Mouse (Mus musculus): ENCODE data around the gene Il3ra. TPM values are rescaled to one million over a fixed set of nuclear protein-coding genes. Genes with fewer than 3 reads are reported as not detected.
A peak's percentile ranks its signal among the peaks of the same experiment; 100 is the strongest.

Gene Il3ra
- total and polyA plus RNA-seq, 2 experiments from 2014 or later, result 1.6 to 7.7 TPM

DNA sequence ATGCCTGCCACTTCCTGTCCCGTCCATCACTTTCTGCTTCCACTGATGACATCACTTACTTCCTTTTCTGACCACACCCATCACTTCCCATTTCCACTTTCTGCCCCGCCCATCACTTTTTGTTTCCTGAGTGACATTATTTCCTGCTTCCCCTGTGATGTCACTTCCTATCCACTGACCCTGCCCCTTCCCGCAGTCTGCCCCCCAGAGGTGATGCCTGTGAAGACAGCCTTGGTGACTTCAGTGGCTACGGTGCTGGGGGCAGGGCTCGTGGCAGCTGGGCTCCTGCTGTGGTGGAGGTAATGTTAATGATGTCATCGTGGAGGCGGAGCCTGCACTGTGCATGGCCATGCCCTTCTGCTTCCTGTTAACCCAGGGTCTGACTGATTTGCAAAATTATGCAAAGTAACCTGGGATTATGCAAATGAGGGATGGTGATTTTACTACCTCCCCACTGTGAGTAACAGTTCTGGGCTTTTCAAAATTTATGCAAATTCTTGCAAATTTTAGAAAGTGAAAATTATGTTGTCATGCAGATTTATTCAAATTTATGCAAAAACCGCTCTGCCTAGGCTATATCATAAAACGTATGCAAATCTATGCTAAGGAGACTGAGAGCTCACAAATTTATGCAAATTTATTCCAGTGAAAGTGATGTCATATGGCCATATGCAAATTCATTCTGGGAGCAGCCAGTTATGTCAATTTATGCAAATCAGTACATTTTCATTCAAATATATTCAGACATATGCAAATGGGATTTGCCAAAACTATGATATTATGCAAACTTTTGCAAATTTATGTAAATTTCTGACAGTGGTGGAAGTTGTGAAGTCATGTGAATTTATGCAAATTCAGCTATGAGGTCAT, 5.9 kb downstream of the Il3ra start:
- peaks cover 11% of the 10 kb centered on the region; the same call in 1 of the 2 replicates for H3K9me3 ChIP-seq (ENCODE audit: low read length)
- H3K27me3 ChIP-seq (ENCODE audit: insufficient read depth, low read length), result no peaks in the 10 kb centered on the region
- 79% methylated on average over 9 of the region's 9 CpGs for WGBS
- no peak overlapping the region for H3K9ac ChIP-seq
- TF ChIP-seq CTCF (IDR thresholded peaks at IDR 0.05; ENCODE audit: low read depth), result peak; percentile 49
- DNase-seq, result peak; percentile 69
- no peak overlapping the region for H3K4me2 ChIP-seq (ENCODE audit: low read depth)
- H3K4me3 ChIP-seq (ENCODE audit: low read depth, low read length), result no peak overlapping the region
- no peak overlapping the region for H3K27ac ChIP-seq (ENCODE audit: low read depth, low read length)
- H3K4me1 ChIP-seq (ENCODE audit: insufficient read depth), result no peaks in the 10 kb centered on the region
- peak; percentile 75 for ATAC-seq
- no peaks in the 10 kb centered on the region for H3K36me3 ChIP-seq (ENCODE audit: insufficient read depth)

DNA sequence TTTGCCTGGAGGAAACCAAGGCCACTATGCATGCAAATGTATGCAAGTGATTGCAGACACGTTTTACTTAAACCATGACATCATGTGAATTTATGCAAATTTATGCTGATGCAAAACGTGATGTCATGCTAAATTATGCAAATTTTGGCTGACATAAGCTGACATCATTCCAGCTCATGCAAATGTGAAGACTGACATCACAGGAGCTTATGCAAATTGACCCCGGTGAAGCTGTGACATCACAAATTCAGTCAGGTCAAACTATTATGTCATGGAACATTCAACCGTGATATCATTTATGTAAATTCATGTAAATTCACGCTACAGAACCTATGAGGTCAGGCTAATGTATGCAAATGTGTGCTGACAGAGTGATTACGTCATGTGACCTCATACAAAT, 6.5 kb downstream of the Il3ra start:
- no peak overlapping the region for H3K4me3 ChIP-seq (ENCODE audit: low read depth, low read length)
- H3K9ac ChIP-seq, result no peak overlapping the region
- no peaks in the 10 kb centered on the region for H3K27me3 ChIP-seq (ENCODE audit: insufficient read depth, low read length)
- peak; percentile 73 for DNase-seq
- ATAC-seq, result no peak; the same call in 1 of the 2 replicates
- no peaks in the 10 kb centered on the region for H3K36me3 ChIP-seq (ENCODE audit: insufficient read depth)
- WGBS, result 62% methylated on average over 6 of the region's 6 CpGs
- no peak overlapping the region for H3K27ac ChIP-seq (ENCODE audit: low read depth, low read length)
- TF ChIP-seq CTCF (IDR thresholded peaks at IDR 0.05; ENCODE audit: low read depth), result no peak
- no peak overlapping the region for H3K4me2 ChIP-seq (ENCODE audit: low read depth)
- peaks cover 11% of the 10 kb centered on the region; the same call in 1 of the 2 replicates for H3K9me3 ChIP-seq (ENCODE audit: low read length)
- no peaks in the 10 kb centered on the region for H3K4me1 ChIP-seq (ENCODE audit: insufficient read depth)

DNA sequence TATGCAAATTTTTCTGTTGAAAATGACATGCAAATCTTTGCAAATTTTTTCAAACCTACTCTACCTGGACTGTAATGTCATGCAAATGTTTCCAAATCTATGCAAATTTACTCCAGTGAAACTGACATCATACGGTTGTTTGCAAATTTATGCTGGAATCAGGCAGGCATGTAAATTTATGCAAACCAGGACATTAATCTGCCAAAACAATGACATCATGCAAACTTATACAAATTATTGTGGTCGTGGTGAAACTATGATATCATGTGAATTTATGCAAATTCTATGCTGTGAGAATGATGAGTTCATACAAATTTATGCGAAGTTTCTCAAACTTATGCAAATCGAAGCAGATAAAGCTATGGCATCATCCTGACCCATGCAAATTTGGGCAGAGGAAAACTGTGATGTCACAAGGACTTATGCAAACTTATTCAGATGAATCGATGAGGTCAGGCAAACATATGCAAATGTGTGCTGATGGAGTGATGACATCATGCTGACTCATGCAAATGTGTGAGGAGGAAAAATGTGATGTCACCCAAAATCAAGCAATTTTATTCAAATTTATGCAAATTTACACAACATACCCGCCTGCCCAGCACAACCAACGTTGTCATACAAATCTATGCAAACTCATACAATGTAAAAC, 7.1 kb downstream of the Il3ra start:
- no peak overlapping the region for H3K27ac ChIP-seq (ENCODE audit: low read depth, low read length)
- H3K27me3 ChIP-seq (ENCODE audit: insufficient read depth, low read length), result no peaks in the 10 kb centered on the region
- ATAC-seq (no peak), DNase-seq (peak; percentile 40)
- peaks cover 11% of the 10 kb centered on the region; the same call in 1 of the 2 replicates for H3K9me3 ChIP-seq (ENCODE audit: low read length)
- WGBS, result 62% methylated on average over 7 of the region's 7 CpGs
- no peaks in the 10 kb centered on the region for H3K4me1 ChIP-seq (ENCODE audit: insufficient read depth)
- no peak overlapping the region for H3K4me2 ChIP-seq (ENCODE audit: low read depth)
- TF ChIP-seq CTCF (IDR thresholded peaks at IDR 0.05; ENCODE audit: low read depth), result no peak
- no peak overlapping the region for H3K4me3 ChIP-seq (ENCODE audit: low read depth, low read length)
- no peak overlapping the region for H3K9ac ChIP-seq
- no peaks in the 10 kb centered on the region for H3K36me3 ChIP-seq (ENCODE audit: insufficient read depth)

DNA sequence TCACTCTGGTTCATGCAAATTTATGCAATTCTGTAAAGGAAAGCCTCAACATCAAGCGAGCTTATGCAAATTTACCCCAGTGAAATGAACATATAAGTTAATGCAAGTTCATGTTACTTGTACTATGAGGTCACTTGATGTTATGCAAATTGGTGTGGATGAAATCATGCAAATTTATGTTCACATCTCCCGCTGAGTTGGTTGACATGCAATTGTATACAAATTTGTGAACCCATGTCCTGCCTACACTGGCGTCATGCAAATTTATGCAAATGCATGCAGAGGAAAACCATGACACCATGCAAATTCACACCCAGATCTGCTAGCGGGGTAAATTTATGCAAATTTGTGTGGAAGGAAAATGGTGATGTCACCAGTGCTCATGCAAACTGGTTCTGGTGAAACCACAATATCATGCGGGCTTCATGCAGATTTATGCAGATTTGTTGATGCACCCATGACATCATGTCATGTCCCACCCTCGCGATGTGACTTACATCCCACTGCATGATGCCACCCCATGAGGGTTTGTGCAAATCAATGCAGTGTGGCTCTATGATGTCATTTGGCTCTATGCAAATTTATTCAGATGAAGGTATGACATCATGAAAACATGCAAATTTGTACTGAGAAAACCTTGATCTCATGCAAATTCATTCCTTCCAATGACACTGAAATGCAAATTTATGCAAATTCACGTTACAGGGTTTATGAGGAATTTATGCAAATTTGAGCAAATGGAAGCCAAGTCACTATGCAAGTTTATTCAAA, 7.8 kb downstream of the Il3ra start:
- Histone ChIP-seq H3K9ac (no peak overlapping the region), H3K36me3 (ENCODE audit: insufficient read depth) (no peaks in the 10 kb centered on the region), H3K27me3 (ENCODE audit: insufficient read depth, low read length) (no peaks in the 10 kb centered on the region), H3K4me1 (ENCODE audit: insufficient read depth) (no peaks in the 10 kb centered on the region), H3K4me2 (ENCODE audit: low read depth) (no peak overlapping the region), H3K4me3 (ENCODE audit: low read depth, low read length) (no peak overlapping the region), H3K27ac (ENCODE audit: low read depth, low read length) (no peak overlapping the region), H3K9me3 (ENCODE audit: low read length) (peaks cover 11% of the 10 kb centered on the region; the same call in 1 of the 2 replicates)
- WGBS, result 74% methylated on average over 8 of the region's 8 CpGs
- peak; percentile 18 for DNase-seq
- ATAC-seq, result 0 out of 2 replicates have a peak, but pooled peaks have one; percentile 1
- no peak for TF ChIP-seq CTCF (IDR thresholded peaks at IDR 0.05; ENCODE audit: low read depth)

DNA sequence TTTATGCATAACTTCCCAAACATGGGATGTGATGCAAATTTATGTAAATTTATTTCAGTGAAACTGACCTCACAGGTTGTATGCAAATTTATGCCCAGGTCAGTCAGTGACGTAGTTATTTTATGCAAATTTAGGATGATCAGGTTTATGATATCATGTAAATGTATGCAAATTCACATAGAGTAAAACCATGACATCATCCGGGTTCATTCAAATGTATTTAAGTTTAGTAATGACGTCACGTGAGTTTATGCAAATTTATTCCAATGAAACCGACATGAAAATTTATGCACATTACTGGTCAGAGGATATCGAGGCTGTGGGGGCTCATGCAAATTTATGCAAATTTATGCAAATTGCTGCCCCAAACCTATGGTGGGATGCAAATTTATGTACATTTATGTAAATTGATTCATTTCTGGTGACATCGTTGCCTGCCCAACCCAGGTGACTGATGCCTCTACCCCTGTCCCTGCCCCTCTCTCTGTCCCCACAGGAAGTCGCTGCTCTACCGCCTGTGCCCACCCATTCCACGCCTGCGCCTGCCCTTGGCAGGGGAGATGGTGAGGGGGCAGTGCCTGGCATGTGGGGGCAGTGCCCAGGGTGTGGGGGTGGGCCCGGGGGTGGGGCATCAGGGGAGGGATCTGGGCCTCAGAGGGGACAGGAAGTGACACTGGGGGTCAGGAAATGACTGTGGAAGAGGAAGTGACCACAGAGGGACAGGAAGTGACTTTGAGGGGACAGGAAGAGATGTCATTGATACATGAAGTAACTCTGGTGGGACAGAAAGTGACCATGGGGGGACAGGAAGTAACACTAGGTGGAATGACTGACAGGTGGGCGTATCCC, 8.7 kb downstream of the Il3ra start:
- peak; percentile 43 for DNase-seq
- no peak for TF ChIP-seq CTCF (IDR thresholded peaks at IDR 0.05; ENCODE audit: low read depth)
- no peak overlapping the region for H3K4me3 ChIP-seq (ENCODE audit: low read depth, low read length)
- no peak overlapping the region for H3K9ac ChIP-seq
- WGBS, result 69% methylated on average over 13 of the region's 13 CpGs
- no peak overlapping the region for H3K27ac ChIP-seq (ENCODE audit: low read depth, low read length)
- no peaks in the 10 kb centered on the region for H3K4me1 ChIP-seq (ENCODE audit: insufficient read depth)
- no peaks in the 10 kb centered on the region for H3K27me3 ChIP-seq (ENCODE audit: insufficient read depth, low read length)
- no peaks in the 10 kb centered on the region for H3K36me3 ChIP-seq (ENCODE audit: insufficient read depth)
- H3K9me3 ChIP-seq (ENCODE audit: low read length), result peaks cover 11% of the 10 kb centered on the region; the same call in 1 of the 2 replicates
- no peak for ATAC-seq
- no peak overlapping the region for H3K4me2 ChIP-seq (ENCODE audit: low read depth)

DNA sequence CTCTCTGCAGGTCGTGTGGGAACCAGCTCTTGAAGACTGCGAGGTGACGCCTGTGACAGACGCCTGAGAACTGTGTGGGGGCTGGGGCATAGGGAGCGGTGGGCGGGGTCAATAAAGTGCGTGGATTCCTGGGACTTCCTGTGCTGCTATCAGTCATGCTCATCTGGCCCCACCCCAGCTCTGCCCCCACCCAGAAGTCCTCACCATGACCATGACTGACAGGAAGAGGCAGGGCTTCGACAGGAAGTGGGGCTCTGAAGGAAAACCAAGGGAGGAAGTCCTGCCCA, 9.2 kb downstream of the Il3ra start:
- Histone ChIP-seq H3K9me3 (ENCODE audit: low read length) (0 out of 2 replicates have a peak, but pooled peaks cover 6% of the 10 kb centered on the region), H3K27me3 (ENCODE audit: insufficient read depth, low read length) (no peaks in the 10 kb centered on the region), H3K4me2 (ENCODE audit: low read depth) (no peak overlapping the region), H3K4me1 (ENCODE audit: insufficient read depth) (no peaks in the 10 kb centered on the region), H3K4me3 (ENCODE audit: low read depth, low read length) (no peak overlapping the region), H3K9ac (no peak overlapping the region), H3K36me3 (ENCODE audit: insufficient read depth) (no peaks in the 10 kb centered on the region), H3K27ac (ENCODE audit: low read depth, low read length) (no peak overlapping the region)
- TF ChIP-seq CTCF (IDR thresholded peaks at IDR 0.05; ENCODE audit: low read depth), result no peak
- no peak for ATAC-seq
- 94% methylated on average over 8 of the region's 8 CpGs for WGBS
- DNase-seq, result no peak

Measured in forebrain, postnatal 0 days (tissue).